Mouse (Mus musculus) T-helper 1 cell (primary cell): ENCODE measurements around the gene Tpi1.

Experiments
- in situ Hi-C: fragments of 300-600 bp; cut with MboI, MseI; formaldehyde crosslinking; loops from one replicate; pipeline ENCODE4 v1.15.1; 2025; ENCODE audit warnings: high pct_unique_total_duplicates

Tpi1 gene

GRCm38 (mm10) chr6:124813933-124814332, at the start of gene Tpi1:
Gene Tpi1, minus strand, starts transcription at chr6:124814296.
- in situ Hi-C loops, result no loop called here

GRCm38 (mm10) chr6:124863125-124863657, 49.1 kb upstream of the Tpi1 start:
- in situ Hi-C loops, result loop anchor here (10.0 kb wide), 1 partner anchor 72 kb away; the partner anchor contains the start of gene Mlf2

GRCm38 (mm10) chr6:124862406-124863124, 48.5 kb upstream of the Tpi1 start:
- in situ Hi-C loops, result loop anchor here (10.0 kb wide), 1 partner anchor 72 kb away; the partner anchor contains the start of gene Mlf2

- in situ Hi-C loops, result loop anchor here (10.0 kb wide), 1 partner anchor 73 kb away; the partner anchor contains the start of gene Mlf2
These were observed 47.7 kb upstream of the Tpi1 start for GRCm38 (mm10) chr6:124861802-124862201.

- in situ Hi-C loops, result loop anchor here (10.0 kb wide), 1 partner anchor 74 kb away; the partner anchor contains the start of gene Mlf2
These were observed 47.2 kb upstream of the Tpi1 start for GRCm38 (mm10) chr6:124861266-124861665.

- in situ Hi-C loops, result loop anchor here (10.0 kb wide), 1 partner anchor 74 kb away; the partner anchor contains the start of gene Mlf2
These were observed 46.4 kb upstream of the Tpi1 start for GRCm38 (mm10) chr6:124860511-124860910.

- in situ Hi-C loops, result loop anchor here (10.0 kb wide), 1 partner anchor 75 kb away; the partner anchor contains the start of gene Mlf2
These were observed 45.6 kb upstream of the Tpi1 start for GRCm38 (mm10) chr6:124859725-124860124.

- in situ Hi-C loops, result no loop called here
These were observed 44.6 kb upstream of the Tpi1 start for GRCm38 (mm10) chr6:124858561-124859318.

GRCm38 (mm10) chr6:124857840-124858530, 43.9 kb upstream of the Tpi1 start:
- in situ Hi-C loops, result no loop called here

- in situ Hi-C loops, result no loop called here
These were observed 43.1 kb upstream of the Tpi1 start, which contains the start of gene P3h3 for GRCm38 (mm10) chr6:124856916-124857839. Gene P3h3, minus strand, starts transcription at chr6:124857752.

GRCm38 (mm10) chr6:124856321-124856720, 42.2 kb upstream of the Tpi1 start:
- in situ Hi-C loops, result no loop called here

GRCm38 (mm10) chr6:124854647-124855046, 40.6 kb upstream of the Tpi1 start:
- in situ Hi-C loops, result no loop called here

GRCm38 (mm10) chr6:124850535-124850934, 36.4 kb upstream of the Tpi1 start:
- in situ Hi-C loops, result no loop called here

- in situ Hi-C loops, result no loop called here
These were observed 33.2 kb upstream of the Tpi1 start for GRCm38 (mm10) chr6:124847305-124847704.

- in situ Hi-C loops, result no loop called here
These were observed 26.4 kb upstream of the Tpi1 start, which contains the start of gene Gnb3 for GRCm38 (mm10) chr6:124840241-124841167. Gene Gnb3, minus strand, starts transcription at chr6:124840275.

- in situ Hi-C loops, result no loop called here
These were observed 25.7 kb upstream of the Tpi1 start for GRCm38 (mm10) chr6:124839805-124840204.

- in situ Hi-C loops, result no loop called here
These were observed 22.3 kb upstream of the Tpi1 start for GRCm38 (mm10) chr6:124836411-124836810.

- in situ Hi-C loops, result no loop called here
These were observed 21.4 kb upstream of the Tpi1 start for GRCm38 (mm10) chr6:124835531-124835930.

GRCm38 (mm10) chr6:124834512-124835081, 20.5 kb upstream of the Tpi1 start:
- in situ Hi-C loops, result no loop called here
